Mouse (Mus musculus) Patski (cell line): ENCODE measurements around the gene Mgat3. TPM values are rescaled to one million over a fixed set of nuclear protein-coding genes. Genes with fewer than 3 reads are reported as not detected.

ENCODE experiments used
- ATAC-seq: fragments of 100-300 bp; one replicate; pipeline ENCODE4 v1.8.0; 2021
- CTCF ChIA-PET: fragments of 350-600 bp; sonication (Branson Sonifier 250); formaldehyde crosslinking; loops from one replicate; lab custom pipeline; 2022; ENCODE audit warnings: inconsistent platforms; lab: Charles Lee
- POLR2A ChIA-PET: fragments of 350-600 bp; sonication (Branson Sonifier 250); formaldehyde crosslinking; loops from one replicate; lab custom pipeline; 2022; ENCODE audit warnings: antibody characterized with exemption, inconsistent platforms; lab: Charles Lee
- DNase-seq: peaks from one replicate; pipeline ENCODE4 v3.0.0-alpha.2; 2011; ENCODE audit warnings: low read depth, low spot score
- H3K27me3 ChIP-seq: fragments of 371-371 bp; one replicate; pipeline ENCODE4 v1.5.1; 2021
- CTCF ChIP-seq: fragments of 100-300 bp; IDR thresholded peaks from one replicate; pipeline ENCODE4 v1.5.1; 2021
- in situ Hi-C: fragments of 300-500 bp; cut with MboI; formaldehyde crosslinking; loops from 3 replicates; pipeline ENCODE4 v1.11.1; 2018; ENCODE audit warnings: low pct_unique_long_range_greater_than_20kb, mixed read lengths
- polyA plus RNA-seq: library from polyadenylated mRNA; unstranded; gene quantifications from one replicate; pipeline ENCODE4 v1.2.3, GENCODE M21; 2021

Mgat3 gene
- polyA plus RNA-seq, 1 experiment from 2014 or later, result 41.0 TPM

DNA sequence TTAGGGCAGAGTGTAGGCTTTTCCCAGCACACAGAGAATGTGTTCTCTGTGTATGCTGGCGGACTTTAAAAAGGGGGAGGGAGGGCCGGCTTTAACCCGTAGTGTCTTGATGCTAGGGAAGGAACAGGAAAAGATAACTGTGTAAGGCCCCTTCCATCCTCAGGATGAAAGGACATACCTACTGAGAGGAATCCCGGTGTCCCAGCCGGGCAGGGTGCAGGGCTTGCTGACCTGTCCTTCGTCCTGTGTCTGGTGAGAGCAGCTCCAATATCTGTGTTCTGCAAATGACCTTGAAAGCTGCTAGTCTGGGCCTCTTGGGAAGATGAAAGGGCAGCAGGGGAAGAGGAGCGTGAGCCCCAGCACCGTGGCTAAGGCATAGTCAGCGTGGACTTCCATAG, 39.1 kb upstream of the Mgat3 start:
- no peak for ATAC-seq
- in situ Hi-C loops, result loop anchor here (5.0 kb wide), 1 partner anchor 37 kb away; no protein-coding TSS in a partner anchor
- ChIA-PET CTCF (no interaction called here), POLR2A (interaction anchor here (1.6 kb wide), 1 partner anchor 43 kb away, joined by 4 read pairs; the partner anchor contains the start of genes Rpl3 and Syngr1)
- DNase-seq, result no peak
- no peaks in the 10 kb centered on the region for H3K27me3 ChIP-seq
- TF ChIP-seq CTCF, result no peak

DNA sequence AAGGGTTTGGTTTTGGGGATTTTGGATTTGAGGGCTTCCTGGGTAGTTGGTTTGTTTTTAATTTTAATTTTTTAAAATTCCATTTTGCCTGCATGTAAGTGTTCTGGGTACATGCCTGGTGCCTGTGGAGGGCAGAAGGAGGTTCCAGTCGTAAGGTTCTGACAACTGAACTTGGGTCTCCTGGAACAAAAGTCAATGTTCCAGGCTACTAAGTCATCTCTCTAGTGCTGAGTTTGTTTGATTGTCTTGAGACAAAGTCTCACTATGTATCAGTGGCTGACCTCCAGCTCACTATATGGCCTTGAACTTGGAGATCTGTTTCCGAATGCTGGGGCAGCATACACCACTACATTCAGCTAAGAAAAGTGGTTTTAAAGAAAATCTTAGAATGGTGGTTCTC, 38.0 kb upstream of the Mgat3 start:
- in situ Hi-C loops, result no loop called here
- ChIA-PET CTCF (interaction anchor here (1.1 to 1.5 kb wide), 3 partner anchors 59 to 125 kb away, joined by 3 to 5 read pairs (median 3); no protein-coding TSS in a partner anchor), POLR2A (no interaction called here)
- no peak for ATAC-seq
- TF ChIP-seq CTCF, result no peak
- no peak for DNase-seq
- no peaks in the 10 kb centered on the region for H3K27me3 ChIP-seq

DNA sequence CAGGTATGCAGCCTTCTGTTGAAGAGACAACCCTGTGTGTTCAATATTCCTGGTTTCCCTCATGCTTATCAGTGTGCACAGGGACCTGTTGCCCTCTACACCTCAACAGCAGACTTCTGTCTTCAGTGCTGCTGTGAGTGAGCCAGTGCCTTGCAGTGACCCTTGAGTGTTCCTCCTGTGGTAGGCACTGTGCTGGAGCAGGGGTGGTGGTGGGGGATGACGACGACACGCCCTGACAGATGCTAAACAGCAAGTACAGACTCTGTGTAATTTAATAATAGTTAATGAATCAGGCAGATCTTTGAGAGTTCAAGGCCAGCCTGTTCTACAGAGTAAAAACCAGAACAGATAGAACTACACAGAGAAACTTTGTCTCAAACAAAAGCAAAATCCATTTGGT, 36.9 kb upstream of the Mgat3 start:
- CTCF ChIA-PET, result interaction anchor here (1.1 to 1.5 kb wide), 2 partner anchors 60 to 83 kb away, joined by 3 to 5 read pairs; no protein-coding TSS in a partner anchor
- no peak for ATAC-seq
- H3K27me3 ChIP-seq, result no peaks in the 10 kb centered on the region
- no peak for DNase-seq
- POLR2A ChIA-PET, result no interaction called here
- in situ Hi-C loops, result no loop called here
- no peak for TF ChIP-seq CTCF

DNA sequence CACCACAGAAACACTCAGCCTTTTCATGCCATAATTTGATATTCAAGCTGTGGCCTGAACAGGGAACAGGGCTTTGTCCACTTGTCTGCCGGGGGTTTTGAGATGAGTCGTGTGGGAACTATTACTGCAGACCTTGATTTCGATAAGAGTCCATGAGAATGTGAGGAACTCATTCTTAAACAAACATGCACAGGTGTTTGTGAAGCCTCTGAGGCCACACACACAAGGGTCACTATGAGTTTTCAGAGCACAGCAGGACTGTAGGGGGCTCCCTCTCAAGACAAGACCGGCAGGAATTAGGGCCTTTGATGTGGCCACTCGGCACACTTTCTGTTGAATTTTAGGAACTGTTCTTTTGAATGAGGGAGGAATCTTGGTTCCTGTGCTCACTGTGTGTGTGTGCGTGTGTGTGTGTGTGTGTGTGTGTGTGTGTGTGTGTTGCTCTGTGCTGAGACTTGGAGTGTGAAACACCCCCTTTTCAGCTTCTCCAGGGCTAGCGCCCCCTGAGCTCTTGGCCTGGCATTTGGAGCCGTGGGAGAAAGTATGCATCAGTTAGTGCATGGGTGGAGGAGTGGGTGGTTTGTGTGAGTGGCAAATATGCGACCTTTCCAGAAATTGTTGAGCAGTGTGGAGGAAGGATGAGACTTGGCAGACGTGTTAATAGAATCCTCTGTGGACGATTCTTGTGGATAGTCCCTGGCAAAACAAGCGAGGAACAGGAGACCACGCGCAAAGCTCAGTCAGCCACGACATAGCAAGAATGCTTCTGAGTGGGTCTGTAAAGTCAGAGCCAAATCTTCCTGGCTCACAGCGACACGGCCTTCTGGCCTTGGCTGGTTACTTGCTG, 35.4 kb upstream of the Mgat3 start:
- ATAC-seq (no peak), DNase-seq (peak; percentile 46)
- ChIA-PET CTCF (interaction anchor here (0.8 to 1.2 kb wide), 3 partner anchors 8 to 13 kb away, joined by 3 to 4 read pairs (median 3); no protein-coding TSS in a partner anchor), POLR2A (interaction anchor here (0.6 to 1.2 kb wide), 3 partner anchors 21 to 1148 kb away, joined by 3 read pairs; no protein-coding TSS in a partner anchor)
- H3K27me3 ChIP-seq, result no peaks in the 10 kb centered on the region
- in situ Hi-C loops, result no loop called here
- TF ChIP-seq CTCF, result peak; percentile 59

DNA sequence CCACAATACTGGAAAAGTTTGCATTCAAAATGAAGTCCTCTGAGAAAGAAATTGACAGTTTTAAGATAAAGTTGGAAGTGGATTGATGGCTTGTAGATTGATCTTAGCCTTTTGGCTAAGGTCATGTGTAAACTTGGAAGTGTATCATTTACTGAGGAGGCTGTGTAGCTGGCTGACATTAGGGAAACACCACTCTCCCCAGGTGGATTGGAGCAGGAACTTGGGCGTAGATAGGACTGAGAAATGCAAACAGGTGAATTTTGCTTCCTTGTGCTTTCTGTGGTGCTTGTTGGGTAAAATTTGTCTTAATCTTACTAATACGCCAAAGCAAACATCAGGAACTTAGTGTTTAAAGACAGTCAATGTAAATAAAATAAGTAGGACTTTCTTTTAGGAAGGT, 33.2 kb upstream of the Mgat3 start:
- in situ Hi-C loops, result no loop called here
- no peak for ATAC-seq
- ChIA-PET POLR2A (no interaction called here), CTCF (interaction anchor here (0.8 to 1.0 kb wide), 2 partner anchors 20 to 142 kb away, joined by 3 to 4 read pairs; no protein-coding TSS in a partner anchor)
- H3K27me3 ChIP-seq, result no peaks in the 10 kb centered on the region
- no peak for TF ChIP-seq CTCF
- DNase-seq, result no peak

DNA sequence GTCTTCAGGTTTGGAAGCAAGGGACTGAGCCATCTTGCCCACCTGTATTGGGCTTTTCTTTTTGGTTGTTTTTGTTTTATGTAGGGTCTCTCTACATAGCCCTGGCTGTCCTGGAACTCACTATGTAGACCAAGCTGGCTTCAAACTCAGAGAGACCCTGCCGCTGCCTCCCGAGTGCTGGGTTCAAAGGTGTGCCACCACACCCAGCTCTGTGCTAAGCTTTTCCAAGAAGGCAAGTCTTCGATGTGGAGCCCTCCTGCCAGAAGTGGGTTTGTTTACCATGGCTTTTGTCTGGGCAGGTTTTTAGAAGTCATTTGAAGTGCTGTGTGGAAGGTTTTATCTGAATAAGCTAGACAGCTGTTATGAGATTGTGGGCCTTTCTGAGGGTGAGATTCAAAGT, 32.6 kb upstream of the Mgat3 start:
- no peak for TF ChIP-seq CTCF
- ChIA-PET CTCF (interaction anchor here (1.0 kb wide), 1 partner anchor 19 kb away, joined by 4 read pairs; no protein-coding TSS in a partner anchor), POLR2A (no interaction called here)
- ATAC-seq (no peak), DNase-seq (no peak)
- in situ Hi-C loops, result no loop called here
- no peaks in the 10 kb centered on the region for H3K27me3 ChIP-seq

DNA sequence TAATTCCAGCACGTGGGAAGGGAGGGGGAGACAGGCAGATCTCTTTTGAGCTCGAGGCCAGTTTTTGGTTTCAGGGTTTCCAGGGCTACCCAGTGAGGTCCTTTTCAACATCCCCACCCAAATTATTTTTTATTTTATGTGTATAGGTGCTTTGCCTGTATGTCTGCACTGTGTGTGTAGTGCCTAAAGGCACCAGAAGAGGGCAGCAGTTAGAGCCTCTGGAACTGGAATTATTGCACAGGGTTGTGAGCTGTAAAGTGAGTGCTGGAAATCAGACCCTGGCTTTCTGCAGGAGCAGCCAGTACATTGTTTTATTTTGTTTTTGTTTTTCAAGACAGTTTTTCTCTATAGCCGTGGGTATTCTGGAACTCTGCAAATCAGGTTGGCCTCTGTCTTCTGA, 31.4 kb upstream of the Mgat3 start:
- TF ChIP-seq CTCF, result no peak
- CTCF ChIA-PET, result interaction anchor here (0.9 to 1.3 kb wide), 2 partner anchors 9 to 17 kb away, joined by 3 to 5 read pairs; partner anchors contain the start of gene Tab1
- ATAC-seq (no peak), DNase-seq (no peak)
- H3K27me3 ChIP-seq, result no peaks in the 10 kb centered on the region
- in situ Hi-C loops, result no loop called here
- POLR2A ChIA-PET, result interaction anchor here (1.1 kb wide), 1 partner anchor 103 kb away, joined by 3 read pairs; no protein-coding TSS in a partner anchor

DNA sequence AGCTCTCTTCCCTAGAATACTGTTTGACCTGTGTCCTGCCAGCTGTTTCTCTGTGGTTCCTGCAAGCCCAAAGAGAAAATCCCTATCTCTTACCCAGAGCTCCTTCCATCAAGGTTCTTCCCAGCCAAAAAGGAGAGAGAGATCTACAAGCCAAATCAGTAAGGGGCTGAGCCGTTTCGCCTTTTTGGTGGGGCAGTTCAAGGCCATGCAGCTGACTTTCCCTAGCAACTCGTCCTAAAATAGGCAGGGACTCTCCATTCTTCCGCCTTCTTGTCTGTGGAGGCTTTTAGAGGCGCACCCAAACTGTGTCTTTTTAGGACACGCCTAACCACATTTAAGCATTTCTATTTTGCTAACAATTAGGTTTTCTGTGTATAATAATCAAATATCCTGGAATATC, 29.8 kb upstream of the Mgat3 start:
- DNase-seq (no peak), ATAC-seq (no peak)
- in situ Hi-C loops, result no loop called here
- ChIA-PET CTCF (interaction anchor here (0.9 to 1.3 kb wide), 2 partner anchors 8 to 10 kb away, joined by 3 to 5 read pairs; partner anchors contain the start of gene Tab1), POLR2A (no interaction called here)
- H3K27me3 ChIP-seq, result no peaks in the 10 kb centered on the region
- TF ChIP-seq CTCF, result no peak

DNA sequence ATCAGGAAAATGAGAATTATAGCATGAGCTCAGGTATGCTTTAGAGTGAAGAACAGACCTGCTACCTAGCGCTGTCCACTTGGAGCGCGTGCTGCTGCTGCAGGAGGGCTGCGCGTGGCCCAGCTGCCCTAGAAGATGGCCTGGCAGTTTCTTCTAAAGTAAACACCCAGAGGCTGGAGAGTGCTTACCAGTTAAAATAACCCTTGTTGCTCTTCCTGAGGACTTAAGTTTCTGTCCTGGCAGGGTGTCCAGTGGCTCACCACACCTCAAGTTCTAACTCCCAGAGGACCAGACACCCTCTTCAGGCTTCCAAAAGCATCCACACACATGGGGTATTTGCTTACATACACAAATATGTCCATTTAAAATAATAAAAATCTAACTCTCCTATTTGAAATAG, 28.1 kb upstream of the Mgat3 start:
- ATAC-seq (no peak), DNase-seq (no peak)
- POLR2A ChIA-PET, result no interaction called here
- no peaks in the 10 kb centered on the region for H3K27me3 ChIP-seq
- in situ Hi-C loops, result no loop called here
- TF ChIP-seq CTCF, result no peak
- CTCF ChIA-PET, result no interaction called here

DNA sequence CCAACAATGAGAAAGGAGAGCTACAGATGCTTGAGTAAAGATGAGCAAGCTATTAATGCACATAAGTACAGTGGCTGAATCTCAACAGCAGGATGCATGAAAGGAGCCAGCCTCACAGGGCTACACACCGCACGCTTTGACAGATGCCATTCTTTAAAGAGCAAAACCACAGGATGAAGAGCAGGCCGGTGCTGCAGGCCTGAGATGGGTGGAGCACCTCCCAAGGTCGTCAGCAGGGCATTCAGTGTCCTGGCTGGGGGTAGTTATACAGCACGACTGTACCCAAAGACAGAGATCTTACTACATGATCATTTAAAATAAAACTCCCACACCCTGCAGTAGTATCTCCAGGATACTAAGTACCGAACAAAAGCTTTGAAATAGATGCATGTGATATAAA, 27.4 kb upstream of the Mgat3 start:
- CTCF ChIA-PET, result interaction anchor here (1.2 to 1.4 kb wide), 3 partner anchors 9 to 13 kb away, joined by 3 to 6 read pairs (median 3); no protein-coding TSS in a partner anchor
- TF ChIP-seq CTCF, result no peak
- DNase-seq (no peak), ATAC-seq (no peak)
- in situ Hi-C loops, result no loop called here
- POLR2A ChIA-PET, result no interaction called here
- H3K27me3 ChIP-seq, result no peaks in the 10 kb centered on the region
